Mouse (Mus musculus): Measurements from ENCODE around the gene Ankrd22.

The Ankrd22 gene

DNA sequence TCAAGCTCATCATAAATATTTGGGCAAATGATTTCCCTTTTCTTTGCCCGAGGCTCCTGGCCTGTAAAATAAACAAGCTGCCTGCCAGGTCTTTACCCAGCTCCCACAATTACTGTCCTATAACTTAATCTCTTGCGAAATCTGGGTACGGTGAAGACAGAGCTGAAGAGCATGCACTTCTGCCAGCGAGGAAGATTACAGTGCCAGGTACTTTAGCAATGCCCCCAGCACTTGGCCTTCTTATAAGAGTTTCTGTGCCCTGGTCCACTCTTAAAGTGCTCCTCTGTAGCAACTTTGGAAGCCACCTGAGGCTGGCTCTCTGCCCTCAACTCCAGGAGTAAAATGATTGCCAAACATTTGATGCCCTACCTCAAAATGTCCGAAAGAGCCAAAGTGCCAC is 70.5 kb downstream of the Ankrd22 start:
- DNase-seq (ENCODE audit: low read depth, low spot score), result no peak

GRCm38 (mm10) chr19:34089011-34089680 is 76.7 kb downstream of the Ankrd22 start:
- DNase-seq (ENCODE audit: low read depth, low spot score), result no peak

- DNase-seq (ENCODE audit: low read depth, low spot score), result no peak
These were observed 87.7 kb downstream of the Ankrd22 start for GRCm38 (mm10) chr19:34078130-34078529.

DNA sequence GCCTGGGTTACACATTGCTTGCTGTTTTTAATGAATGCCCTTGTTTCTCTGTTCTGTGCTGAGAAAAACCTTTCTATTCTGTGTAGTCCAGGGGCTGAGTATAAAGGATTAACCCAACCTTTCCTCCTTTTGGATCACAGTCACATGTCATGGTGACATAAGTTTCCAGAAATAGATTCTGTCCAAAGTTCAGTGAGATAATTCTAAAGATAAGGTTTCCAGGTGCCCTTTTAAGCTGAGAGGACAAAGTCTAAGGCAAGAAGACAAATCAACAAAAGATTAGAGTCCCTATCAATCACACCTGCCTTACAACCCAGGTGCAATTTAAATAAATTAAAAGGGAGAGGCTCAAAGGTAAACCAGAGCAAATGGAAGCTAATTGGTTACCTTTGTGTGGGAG is 91.6 kb downstream of the Ankrd22 start:
- no peak for DNase-seq (ENCODE audit: low read depth, low spot score)
